Mouse (Mus musculus) embryo, embryonic 10.5 days (tissue): ENCODE measurements around the gene Igf2r.

ENCODE experiments used
- DNase-seq: peaks from one replicate; pipeline ENCODE4 v3.0.0-alpha.2; 2015; ENCODE audit warnings: low spot score

The Igf2r gene

GRCm38 (mm10) chr17:12750591-12751170 lies 18.8 kb downstream of the Igf2r start:
- no peak for DNase-seq

GRCm38 (mm10) chr17:12749421-12750367 lies 19.8 kb downstream of the Igf2r start:
- DNase-seq: peak; percentile 65

DNA sequence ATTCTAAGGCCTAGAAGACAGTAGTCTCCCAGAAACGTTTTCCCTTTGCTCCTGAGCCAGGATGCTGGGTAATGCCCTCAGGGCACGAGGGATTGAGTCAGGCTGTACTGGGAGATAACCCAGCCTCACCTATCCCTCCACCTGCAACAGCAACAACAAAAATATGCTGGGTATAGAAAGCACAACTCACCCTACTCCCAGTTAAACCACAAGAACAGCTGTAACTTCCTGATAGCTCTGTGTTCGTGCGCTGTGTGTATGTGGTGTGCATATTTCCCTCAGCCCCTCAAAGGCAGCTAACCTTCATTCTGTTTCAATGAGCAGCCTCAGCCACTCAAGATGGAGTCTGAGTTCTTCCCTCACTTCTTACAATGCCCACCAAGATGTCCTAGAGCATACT lies 23.7 kb downstream of the Igf2r start:
- no peak for DNase-seq

- DNase-seq: no peak
Observed at GRCm38 (mm10) chr17:12744071-12744470, 25.4 kb downstream of the Igf2r start.

DNA sequence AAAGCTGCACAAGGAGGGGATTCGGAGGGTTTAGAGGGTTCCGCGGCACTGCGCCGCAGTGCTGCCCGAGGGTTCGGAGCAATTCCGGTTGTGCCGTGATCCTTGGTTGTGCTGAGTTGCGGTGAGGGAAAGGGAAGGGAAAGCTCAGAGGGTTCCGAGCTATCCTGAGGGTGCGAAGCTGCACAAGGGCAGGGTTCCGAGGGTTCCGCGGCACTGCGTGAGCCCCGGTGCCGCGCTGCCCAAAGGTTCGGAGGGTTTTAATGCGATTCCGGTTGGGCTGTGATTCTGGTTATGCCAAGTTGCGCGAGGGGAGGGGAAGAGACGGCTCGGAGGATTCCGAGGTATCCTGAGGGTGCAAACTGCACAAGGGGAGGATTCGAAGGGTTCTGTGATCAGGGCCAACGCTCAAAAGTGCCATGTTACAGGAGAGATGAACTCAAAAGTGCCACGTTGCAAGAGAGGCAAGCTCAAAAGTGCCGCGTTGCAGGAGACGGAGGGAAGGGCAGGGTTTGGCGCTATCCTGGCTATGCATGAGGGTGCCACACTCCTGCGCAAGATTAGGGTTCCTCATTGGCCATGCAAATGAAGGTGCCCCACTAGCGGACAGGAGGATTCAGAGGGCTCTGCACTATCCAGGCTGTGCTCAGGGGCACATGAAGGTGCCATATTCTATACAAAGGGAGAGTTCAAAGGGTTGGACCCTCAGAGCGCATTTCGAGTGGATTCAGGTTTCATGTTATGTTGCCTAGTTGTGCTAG lies 27.1 kb downstream of the Igf2r start:
- DNase-seq: peak; percentile 46

DNA sequence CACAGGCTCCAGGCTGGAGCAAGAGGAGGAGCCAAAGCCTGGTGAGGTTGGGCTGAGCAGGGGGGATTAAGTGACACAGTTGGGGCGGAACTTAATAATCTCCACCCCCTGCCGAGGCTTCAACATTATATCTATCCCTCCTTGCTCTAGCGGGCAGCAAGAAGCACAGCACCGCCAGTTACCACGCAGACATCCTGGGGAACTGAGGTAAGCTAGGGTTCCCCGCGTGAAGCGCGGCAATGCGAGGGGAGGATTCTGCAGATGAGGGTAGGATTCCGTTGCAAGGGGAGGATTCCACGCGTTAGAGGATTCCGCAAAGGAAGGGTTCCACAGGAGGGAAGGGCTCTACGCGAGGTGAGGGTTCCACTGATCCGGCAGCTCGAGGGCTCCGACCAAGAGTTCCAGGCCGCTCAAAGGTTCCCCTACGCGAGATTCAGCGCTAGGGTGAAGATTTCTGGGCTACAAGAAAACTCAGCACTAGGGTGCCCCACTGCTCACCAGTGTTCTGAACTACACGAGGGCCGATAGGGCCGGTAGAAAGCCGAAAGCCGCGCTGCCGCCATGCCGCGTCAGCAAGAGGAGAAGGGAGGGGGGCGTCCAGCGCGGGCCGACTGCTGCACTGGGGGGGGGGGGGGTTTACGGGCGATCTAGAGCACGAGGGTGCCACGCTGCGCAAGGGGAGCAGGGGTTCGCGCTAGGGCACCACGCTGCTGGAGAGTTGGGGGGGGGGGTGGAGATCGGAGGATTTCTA lies 28.1 kb downstream of the Igf2r start:
- peak; percentile 85 for DNase-seq

DNA sequence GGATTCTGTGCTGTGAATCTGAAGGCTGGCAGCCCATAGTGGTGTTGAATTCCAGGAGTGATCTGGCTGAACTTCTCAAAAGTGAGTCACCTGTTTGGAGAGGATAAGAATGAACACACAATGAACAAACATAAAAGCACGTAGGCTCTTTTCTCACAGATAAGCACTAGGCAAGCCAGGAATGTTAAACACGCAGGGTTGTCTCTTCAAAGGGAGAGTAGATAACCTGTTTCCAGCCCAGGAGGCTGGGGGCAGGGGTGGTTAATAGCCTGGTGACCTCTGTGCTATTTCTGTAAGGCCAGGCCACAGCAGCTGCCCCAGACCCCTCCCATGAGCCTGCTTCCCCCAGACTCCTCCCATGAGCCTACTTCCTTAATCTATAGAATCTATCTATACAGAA lies 29.1 kb downstream of the Igf2r start:
- peak; percentile 46 for DNase-seq

GRCm38 (mm10) chr17:12739516-12739915 lies 29.9 kb downstream of the Igf2r start:
- no peak for DNase-seq

GRCm38 (mm10) chr17:12737934-12738333 lies 31.5 kb downstream of the Igf2r start:
- DNase-seq: no peak

DNA sequence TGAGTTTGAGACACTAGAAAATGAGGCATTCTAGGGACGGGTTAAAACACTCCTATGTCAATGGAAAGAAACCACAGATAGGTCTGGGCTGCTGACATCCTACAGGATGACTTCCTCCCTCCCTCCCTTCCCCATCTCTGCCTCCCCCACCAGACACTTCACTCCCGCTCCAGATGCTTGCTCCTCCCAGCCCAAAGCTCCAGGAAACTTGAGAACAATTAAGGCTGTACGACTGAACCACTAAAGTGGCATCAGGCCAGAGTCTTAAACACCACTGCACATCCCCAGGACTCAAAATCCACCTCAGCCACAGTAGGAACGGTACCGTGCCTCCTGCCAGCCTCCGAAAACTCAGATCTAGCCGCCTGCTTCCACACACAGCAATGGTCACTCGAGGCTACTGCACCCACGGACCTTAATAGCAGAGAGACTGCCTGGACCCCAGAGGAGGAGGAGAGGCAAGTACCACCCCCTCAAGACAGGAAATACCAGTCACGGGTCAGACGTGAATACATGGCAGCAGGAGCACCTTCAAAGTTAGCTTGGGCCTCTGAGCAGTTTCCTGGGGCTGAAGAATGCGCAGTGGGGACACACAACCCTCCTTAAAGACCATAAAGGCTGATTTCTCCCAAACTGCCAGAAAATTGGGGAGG lies 35.1 kb downstream of the Igf2r start:
- peak; percentile 43 for DNase-seq

DNA sequence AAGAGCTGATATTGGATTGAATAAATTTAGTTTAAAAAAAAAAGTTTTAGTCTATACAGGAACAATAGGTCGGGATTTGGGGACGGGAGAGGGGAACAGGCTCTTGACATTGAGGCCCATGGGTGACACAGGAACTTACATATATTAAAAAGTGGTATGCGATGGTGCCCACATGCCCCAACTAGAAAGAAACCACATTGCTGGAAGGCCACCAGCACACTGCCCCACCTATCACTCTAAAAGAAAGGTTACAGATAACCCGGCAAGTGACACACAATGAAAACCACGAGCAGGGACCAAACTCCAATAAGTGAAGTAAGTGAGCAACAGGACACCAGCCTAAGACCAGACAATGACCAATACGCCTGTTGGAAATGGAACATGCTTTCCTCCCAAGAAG lies 36.3 kb downstream of the Igf2r start:
- no peak for DNase-seq

GRCm38 (mm10) chr17:12728536-12728935 lies 40.9 kb downstream of the Igf2r start:
- no peak for DNase-seq

GRCm38 (mm10) chr17:12727748-12728147 lies 41.7 kb downstream of the Igf2r start:
- DNase-seq: no peak

- peak; percentile 47 for DNase-seq
Observed at GRCm38 (mm10) chr17:12725871-12726270, 43.6 kb downstream of the Igf2r start.

DNA sequence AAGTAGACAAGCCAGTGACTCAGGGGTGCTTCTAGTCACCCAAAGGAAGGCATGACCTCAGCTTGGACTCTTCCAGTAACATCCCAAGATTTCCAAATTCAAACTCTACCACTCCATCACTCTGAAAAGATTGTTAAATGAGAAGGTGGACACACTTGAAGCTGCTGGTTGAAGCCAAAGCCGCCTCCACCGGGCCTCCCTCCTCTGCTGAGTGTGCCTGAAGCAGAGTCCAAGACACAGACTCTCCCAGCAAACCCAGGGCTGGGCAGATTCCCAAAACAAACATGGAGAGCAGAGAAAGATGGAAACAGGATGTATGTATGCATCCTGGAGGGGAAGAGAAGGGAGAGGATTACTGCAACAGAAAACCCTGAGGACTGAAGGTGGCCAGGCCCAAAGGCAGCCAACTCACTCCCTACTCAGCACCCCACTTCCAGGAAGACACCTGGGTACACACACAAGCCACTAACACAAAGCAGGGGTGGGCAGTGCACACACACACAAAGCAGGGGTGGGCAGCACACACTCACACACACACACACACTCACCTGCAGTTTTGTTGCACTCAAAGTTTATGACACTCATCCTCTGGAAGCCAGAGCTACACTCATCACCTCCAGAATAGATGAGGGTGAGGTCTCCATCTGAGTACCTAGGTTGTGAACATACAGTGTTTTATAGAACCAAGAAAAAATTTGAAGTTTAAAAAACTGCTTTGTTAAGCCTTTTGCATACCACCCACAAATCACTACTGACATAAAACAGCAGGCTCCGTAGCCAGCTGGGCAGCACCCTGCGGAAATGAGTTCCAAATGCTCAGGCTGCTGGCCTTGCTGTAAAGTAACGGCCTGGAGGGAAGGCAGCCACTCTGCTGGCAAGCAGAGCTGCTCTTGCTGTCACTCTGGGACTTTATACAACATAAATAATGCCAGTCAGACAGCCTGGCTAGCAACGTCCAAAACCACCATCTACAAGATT lies 44.4 kb downstream of the Igf2r start:
- DNase-seq: peak; percentile 54

DNA sequence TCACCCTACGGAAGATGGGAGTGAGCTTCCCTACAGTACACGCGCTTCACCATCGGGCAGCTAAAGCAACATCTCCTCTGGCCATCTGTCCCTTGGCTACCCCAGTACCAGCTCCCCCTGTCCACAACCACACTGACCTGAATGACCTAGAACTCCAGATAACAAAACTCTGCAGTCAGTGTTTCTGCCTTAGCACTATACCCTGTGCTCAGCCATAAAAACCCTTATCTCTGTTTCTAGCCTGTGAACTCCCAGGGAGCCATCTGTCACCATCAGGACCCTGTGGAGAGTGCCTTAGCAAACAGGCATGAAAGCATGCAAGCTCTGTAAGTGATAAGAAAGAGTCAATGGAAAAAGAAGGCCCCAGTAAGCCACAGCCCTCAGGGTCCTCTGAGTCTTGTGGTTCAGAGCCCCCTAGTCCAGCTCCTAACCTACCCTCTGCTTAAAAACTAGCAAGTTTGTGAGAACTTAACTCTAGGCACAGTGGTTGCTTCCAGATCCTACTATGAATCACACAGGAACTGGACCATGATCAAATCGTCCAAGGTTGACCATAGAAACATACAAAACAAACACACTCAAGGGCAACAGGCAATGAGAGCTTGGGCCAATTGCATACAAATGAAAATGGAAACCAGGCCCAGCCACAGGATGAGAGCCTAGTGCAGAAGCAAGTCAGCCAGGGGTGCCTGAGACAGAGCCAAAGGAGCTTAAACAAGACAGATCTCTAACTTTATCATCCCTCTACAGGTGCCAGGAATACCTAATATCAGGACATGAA lies 45.3 kb downstream of the Igf2r start:
- DNase-seq: no peak

- DNase-seq: no peak
Observed at GRCm38 (mm10) chr17:12722622-12723021, 46.8 kb downstream of the Igf2r start.

DNA sequence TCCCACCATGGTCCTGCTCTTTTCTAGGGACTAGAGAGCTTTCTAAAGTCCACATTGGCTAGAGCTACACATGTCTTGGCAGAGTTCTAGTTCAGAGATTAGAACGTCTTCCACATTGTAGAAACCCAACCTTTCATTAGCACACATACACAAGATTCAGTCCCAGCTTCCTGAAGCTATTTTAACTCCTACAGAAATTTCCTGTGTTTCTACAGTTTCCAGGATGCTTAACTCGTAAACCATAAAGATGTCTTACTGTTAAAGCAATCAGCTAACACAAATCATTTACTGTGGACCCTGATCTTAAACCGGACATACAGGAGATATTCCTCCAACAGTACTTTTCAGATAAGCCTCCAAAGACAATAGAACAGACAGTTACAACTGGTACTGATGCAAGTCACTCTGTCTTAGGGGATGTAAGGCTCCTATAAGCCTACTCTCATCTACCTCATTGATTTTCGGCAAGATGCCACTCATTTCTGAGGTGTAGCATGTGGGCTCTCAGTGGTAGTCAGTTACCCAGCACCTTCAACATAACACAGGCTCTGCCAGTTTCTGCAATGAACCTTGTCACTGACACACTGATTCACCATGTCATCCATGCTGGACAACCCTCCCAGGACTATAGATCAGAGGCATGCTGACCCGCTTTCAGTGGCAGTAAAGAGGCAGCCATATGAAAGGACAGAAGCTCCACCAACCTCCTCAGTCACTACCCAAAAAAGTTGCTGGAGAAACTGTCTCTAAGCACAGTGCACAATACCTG lies 48.2 kb downstream of the Igf2r start:
- DNase-seq: no peak

DNA sequence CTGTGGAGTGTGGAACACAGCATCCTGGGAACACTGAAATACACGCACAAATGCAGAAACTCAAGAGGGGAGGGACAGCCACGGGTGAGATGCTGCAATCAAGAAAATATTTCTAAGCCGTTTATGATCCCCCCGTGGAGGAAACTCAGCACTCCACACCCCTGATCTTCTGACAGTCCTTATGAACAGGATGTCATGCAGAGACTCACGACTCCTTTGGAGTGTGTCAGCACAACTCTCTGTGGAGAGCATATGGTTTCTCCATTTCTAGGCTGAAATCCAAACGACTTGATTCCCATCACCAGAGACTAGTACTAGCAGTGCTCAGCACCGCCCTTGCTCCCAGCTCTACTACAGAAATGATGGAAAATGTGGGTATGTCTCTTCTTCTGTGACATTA lies 51.2 kb downstream of the Igf2r start:
- no peak for DNase-seq
